Mouse (Mus musculus) liver, embryonic 16.5 days (tissue): ENCODE results near the gene Fam78a. TPM values are rescaled to one million over a fixed set of nuclear protein-coding genes. Genes with fewer than 3 reads are reported as not detected.

ENCODE experiments used
- ATAC-seq: fragments of 200-750 bp; cut with Nextera tagmentation; 2 replicates; pipeline ENCODE4 v1.8.0; 2017; ENCODE audit warnings: low read depth, mild to moderate bottlenecking, moderate number of reproducible peaks, moderate library complexity
- H3K27ac ChIP-seq: fragments of 300-500 bp; sonication (generic); 2 replicates; pipeline ENCODE4 v1.5.1; 2014; ENCODE audit warnings: mild to moderate bottlenecking, low read length
- H3K27me3 ChIP-seq: fragments of 300-500 bp; sonication (generic); 2 replicates; pipeline ENCODE4 v1.6.1; 2014; ENCODE audit warnings: low read depth, low read length, mixed read lengths; ENCODE audit not compliant: control insufficient read depth, insufficient read depth
- H3K36me3 ChIP-seq: fragments of 300-500 bp; sonication (generic); 2 replicates; pipeline ENCODE4 v1.6.1; 2014; ENCODE audit warnings: mild to moderate bottlenecking; ENCODE audit not compliant: control insufficient read depth, insufficient read depth
- H3K4me1 ChIP-seq: fragments of 300-500 bp; sonication (generic); 2 replicates; pipeline ENCODE4 v1.6.1; 2014; ENCODE audit warnings: low read depth, low read length, mixed read lengths; ENCODE audit not compliant: control insufficient read depth
- H3K4me2 ChIP-seq: fragments of 300-500 bp; sonication (generic); 2 replicates; pipeline ENCODE4 v1.6.1; 2014; ENCODE audit warnings: low read depth, low read length, mixed read lengths
- H3K4me3 ChIP-seq: fragments of 300-500 bp; sonication (generic); 2 replicates; pipeline ENCODE4 v1.5.1; 2014; ENCODE audit warnings: low read depth, mild to moderate bottlenecking, low read length
- H3K9ac ChIP-seq: fragments of 300-500 bp; sonication (generic); 2 replicates; pipeline ENCODE4 v1.6.1; 2014; ENCODE audit warnings: low read depth, low read length
- H3K9me3 ChIP-seq: fragments of 300-500 bp; sonication (generic); replicated peaks from 2 replicates; pipeline ENCODE4 v1.6.1; 2016; ENCODE audit warnings: low read length; ENCODE audit not compliant: control insufficient read depth
- WGBS: fragments of 180-500 bp; shearing (Covaris S2); extraction: QIAGEN DNeasy Blood & Tissue Kit; methylation state at CpG from one replicate; pipeline ENCODE4 v1.1.7; 2014; ENCODE audit not compliant: insufficient replicate concordance; 5-methylcytosine and 5-hydroxymethylcytosine counted together
- polyA plus RNA-seq: library from polyadenylated mRNA; unstranded; fragments of >200 nt; fragmentation: Nextera tagmentation; extraction: Ambion mirVana; gene quantifications from 2 replicates; pipeline ENCODE4 v1.2.1, GENCODE M21; 2015

Fam78a gene
- polyA plus RNA-seq, 1 experiment from 2014 or later, result 6.5 TPM

DNA sequence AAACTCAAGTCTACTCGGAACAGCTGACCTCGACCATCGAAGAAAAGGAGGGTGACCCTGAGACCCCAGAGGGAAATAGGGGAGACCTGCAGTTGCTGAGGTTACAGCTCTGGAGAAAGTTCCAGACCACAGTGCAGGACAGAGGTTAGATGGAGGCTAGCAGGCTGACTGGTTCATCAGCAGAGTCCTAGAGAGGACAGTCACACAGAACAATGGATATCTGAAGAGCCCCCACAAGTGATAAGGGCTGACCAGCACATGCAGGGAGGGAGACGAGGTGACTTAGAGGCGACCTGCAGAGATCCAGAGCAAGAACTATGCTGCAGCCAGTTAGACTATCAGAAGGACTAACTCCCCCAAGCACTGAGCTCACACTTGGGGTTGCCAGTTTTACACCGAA lies 25.0 kb downstream of the Fam78a start:
- no peak for ATAC-seq
- Histone ChIP-seq H3K4me1 (peaks cover 45% of the 10 kb centered on the region), H3K36me3 (no peaks in the 10 kb centered on the region), H3K4me2 (no peak overlapping the region), H3K27ac (no peak overlapping the region), H3K9me3 (no peaks in the 10 kb centered on the region), H3K4me3 (no peak overlapping the region), H3K9ac (no peak overlapping the region), H3K27me3 (no peaks in the 10 kb centered on the region)
- 46% methylated on average over 6 of the region's 6 CpGs for WGBS

DNA sequence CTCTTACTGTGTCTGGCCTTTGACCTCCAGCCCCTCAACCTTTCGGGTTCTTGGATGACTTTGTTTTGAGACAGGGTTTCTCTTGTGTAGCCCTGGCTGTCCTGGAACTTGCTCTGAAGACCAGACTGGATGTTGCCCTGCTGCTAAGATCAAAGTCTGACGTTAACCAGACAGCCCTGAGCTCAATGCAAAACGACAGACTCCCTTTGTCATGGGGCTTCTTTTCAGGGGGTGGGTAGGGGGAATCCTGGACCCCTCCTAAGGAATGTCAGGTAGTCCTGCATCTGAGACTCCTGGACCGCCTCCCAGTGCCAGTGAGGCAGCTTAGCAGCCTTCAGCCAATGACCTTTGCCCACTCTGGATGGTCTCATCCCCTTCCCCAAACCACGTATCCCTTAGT lies 25.9 kb downstream of the Fam78a start:
- no peak overlapping the region for H3K4me3 ChIP-seq
- H3K27ac ChIP-seq, result no peak overlapping the region
- H3K27me3 ChIP-seq, result no peaks in the 10 kb centered on the region
- no peak overlapping the region for H3K9ac ChIP-seq
- ATAC-seq, result no peak
- WGBS, result 48% methylated on average over 5 of the region's 5 CpGs
- peaks cover 40% of the 10 kb centered on the region for H3K4me1 ChIP-seq
- no peaks in the 10 kb centered on the region for H3K36me3 ChIP-seq
- no peak overlapping the region for H3K4me2 ChIP-seq
- H3K9me3 ChIP-seq, result no peaks in the 10 kb centered on the region

DNA sequence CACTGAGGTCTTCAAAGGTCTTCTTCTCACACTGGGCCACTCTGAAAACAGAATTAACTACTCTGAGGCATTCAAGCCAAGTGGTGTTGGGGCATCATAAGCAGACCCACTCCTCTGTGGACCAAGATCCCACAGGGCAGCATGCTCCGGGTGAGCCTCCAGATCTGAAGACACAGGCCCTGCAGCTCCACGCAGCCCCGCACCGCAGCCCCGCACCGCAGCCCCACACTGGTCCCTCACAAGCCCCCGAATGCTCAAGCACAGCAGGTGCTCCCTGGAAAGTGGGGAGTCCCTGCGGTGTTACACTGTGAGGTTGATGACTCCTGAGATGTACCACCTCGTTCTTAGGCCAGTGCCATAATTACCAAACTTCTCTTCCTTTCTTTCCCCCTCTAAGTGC lies 26.4 kb downstream of the Fam78a start:
- no peaks in the 10 kb centered on the region for H3K9me3 ChIP-seq
- no peak overlapping the region for H3K9ac ChIP-seq
- ATAC-seq, result no peak
- no peak overlapping the region for H3K4me3 ChIP-seq
- no peak overlapping the region for H3K27ac ChIP-seq
- H3K36me3 ChIP-seq, result no peaks in the 10 kb centered on the region
- peaks cover 35% of the 10 kb centered on the region for H3K4me1 ChIP-seq
- 82% methylated on average over 9 of the region's 9 CpGs for WGBS
- no peaks in the 10 kb centered on the region for H3K27me3 ChIP-seq
- no peak overlapping the region for H3K4me2 ChIP-seq

DNA sequence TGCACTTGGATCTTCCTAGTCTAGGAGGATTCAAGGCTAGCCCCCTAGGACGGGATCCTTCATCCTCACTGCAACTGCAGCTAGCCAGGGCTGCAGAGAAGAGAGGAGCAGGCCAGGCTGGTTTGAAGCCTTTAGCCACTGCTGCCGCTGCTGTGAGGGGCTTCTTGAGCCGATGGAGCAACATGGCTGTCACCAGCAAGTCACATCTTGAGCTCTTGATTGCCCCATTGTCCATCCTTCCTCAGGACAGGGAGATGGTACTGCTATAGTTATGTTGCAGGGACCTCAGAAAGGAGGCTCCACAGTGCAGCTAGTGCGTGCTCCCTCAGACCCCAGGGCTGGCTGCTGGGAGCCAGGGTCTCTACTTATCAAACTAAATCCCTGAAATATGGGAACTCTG lies 26.9 kb downstream of the Fam78a start:
- Histone ChIP-seq H3K4me2 (no peak overlapping the region), H3K27ac (no peak overlapping the region), H3K4me3 (no peak overlapping the region), H3K36me3 (no peaks in the 10 kb centered on the region), H3K9me3 (no peaks in the 10 kb centered on the region), H3K4me1 (peaks cover 31% of the 10 kb centered on the region), H3K27me3 (no peaks in the 10 kb centered on the region), H3K9ac (no peak overlapping the region)
- 67% methylated on average over 4 of the region's 4 CpGs for WGBS
- ATAC-seq, result no peak

DNA sequence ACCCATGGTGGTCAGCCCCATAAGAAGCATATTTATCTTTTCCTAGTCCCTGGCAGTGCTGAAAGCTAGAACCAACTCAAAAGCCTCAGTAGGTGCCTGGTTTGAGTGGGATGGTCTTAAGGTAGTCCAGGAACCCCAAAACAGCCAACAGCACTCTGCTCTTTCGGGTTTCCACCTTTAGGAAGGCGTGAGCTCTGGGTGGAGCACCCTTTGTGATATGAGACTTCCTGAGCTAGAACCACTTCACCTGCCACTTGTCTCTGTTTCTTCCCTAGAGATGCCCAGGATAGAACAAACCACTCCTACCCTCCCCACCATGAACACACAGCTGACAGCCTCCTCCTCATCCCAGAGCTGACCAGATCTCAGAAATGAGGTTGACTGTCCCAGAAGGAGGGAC lies 27.3 kb downstream of the Fam78a start:
- Histone ChIP-seq H3K4me1 (peaks cover 26% of the 10 kb centered on the region), H3K27ac (no peak overlapping the region)

DNA sequence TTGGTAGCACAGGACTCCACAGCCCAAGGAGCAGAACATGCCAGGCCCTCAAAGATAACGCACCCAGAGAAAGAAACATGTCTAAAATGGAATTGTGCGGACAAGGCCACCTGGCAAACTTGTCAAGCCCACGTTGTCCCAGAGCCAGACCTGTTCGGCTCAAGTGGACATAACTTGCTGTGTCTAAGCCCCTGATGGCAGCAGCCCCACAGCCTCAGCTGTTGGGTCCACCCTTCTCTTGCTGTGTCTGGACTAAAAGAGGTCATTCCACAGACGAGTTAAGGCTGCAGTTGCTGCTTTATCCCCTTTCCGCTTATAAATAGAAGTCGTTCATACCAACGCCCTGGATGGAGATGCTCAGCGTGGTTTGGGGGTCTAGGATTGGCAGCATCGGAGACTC lies 28.1 kb downstream of the Fam78a start:
- H3K4me2 ChIP-seq, result no peak overlapping the region
- no peak overlapping the region for H3K4me3 ChIP-seq
- H3K27me3 ChIP-seq, result no peaks in the 10 kb centered on the region
- peaks cover 18% of the 10 kb centered on the region for H3K4me1 ChIP-seq
- no peak overlapping the region for H3K9ac ChIP-seq
- peaks cover 10% of the 10 kb centered on the region for H3K36me3 ChIP-seq
- WGBS, result 72% methylated on average over 10 of the region's 10 CpGs
- ATAC-seq, result no peak
- H3K27ac ChIP-seq, result no peak overlapping the region
- H3K9me3 ChIP-seq, result no peaks in the 10 kb centered on the region

More for the DNA sequence above, 27.3 kb downstream of the Fam78a start:
- Histone ChIP-seq H3K36me3 (peaks cover 3% of the 10 kb centered on the region), H3K27me3 (no peaks in the 10 kb centered on the region), H3K4me3 (no peak overlapping the region), H3K4me2 (no peak overlapping the region), H3K9ac (no peak overlapping the region), H3K9me3 (no peaks in the 10 kb centered on the region)
- 35% methylated on average over 2 of the region's 2 CpGs for WGBS
- ATAC-seq, result no peak

DNA sequence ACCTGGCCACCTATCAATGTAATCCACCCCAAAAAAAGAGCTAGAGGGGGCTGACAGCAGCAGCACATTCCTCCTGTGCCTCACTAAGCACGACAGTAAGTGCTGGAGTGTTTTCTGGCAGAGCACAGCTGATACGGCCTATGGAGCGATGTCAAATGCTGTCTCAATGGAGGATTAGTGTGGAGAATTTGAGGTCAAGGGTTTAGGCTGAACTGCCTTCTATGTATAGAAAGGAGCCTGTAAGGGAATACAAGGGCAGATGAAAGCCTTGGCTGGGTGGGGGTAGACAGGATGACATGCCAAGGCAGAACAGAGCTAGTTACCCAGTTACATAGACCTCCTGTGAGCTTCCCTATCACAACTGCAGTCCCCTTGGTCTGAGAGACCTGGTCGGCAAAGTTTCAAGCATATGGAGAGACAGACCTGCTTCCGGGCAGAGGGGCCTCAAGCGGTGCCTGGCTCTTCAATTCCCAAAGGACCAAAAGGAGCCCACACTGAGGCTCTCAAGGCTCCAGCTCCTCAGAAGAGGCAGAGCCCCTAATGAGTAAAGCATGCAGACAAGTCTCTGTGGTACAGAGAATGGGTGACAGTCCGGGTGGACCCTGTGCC lies 29.2 kb downstream of the Fam78a start:
- Histone ChIP-seq H3K36me3 (peaks cover 10% of the 10 kb centered on the region), H3K27me3 (no peaks in the 10 kb centered on the region), H3K4me1 (peaks cover 8% of the 10 kb centered on the region), H3K9me3 (no peaks in the 10 kb centered on the region), H3K9ac (no peak overlapping the region), H3K27ac (no peak overlapping the region), H3K4me3 (no peak overlapping the region), H3K4me2 (no peak overlapping the region)
- 75% methylated on average over 7 of the region's 7 CpGs for WGBS
- no peak for ATAC-seq

DNA sequence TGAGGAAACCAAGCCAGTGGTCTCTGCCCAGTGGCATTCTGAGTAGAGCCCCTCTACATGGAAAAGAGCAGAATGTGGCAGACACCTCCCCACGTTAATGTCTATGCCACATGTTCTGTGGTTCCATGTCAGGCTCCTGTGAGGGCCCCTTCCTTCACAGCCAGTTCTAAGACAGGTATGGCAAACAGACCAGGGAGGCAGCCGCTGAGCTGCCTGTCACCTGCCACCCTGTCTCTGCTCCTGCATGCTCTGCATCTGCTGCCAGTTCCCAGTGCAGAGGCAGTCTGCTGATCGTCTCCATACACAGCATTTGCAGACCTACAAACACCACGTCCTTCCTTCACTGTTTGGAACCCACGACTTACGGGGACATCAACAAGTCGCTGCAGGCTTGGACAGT lies 32.2 kb downstream of the Fam78a start:
- Histone ChIP-seq H3K27ac (no peak overlapping the region), H3K9me3 (no peaks in the 10 kb centered on the region), H3K4me3 (no peak overlapping the region), H3K4me1 (peaks cover 6% of the 10 kb centered on the region), H3K4me2 (no peak overlapping the region), H3K27me3 (no peaks in the 10 kb centered on the region), H3K36me3 (peaks cover 12% of the 10 kb centered on the region), H3K9ac (no peak overlapping the region)
- 81% methylated on average over 7 of the region's 7 CpGs for WGBS
- no peak for ATAC-seq

DNA sequence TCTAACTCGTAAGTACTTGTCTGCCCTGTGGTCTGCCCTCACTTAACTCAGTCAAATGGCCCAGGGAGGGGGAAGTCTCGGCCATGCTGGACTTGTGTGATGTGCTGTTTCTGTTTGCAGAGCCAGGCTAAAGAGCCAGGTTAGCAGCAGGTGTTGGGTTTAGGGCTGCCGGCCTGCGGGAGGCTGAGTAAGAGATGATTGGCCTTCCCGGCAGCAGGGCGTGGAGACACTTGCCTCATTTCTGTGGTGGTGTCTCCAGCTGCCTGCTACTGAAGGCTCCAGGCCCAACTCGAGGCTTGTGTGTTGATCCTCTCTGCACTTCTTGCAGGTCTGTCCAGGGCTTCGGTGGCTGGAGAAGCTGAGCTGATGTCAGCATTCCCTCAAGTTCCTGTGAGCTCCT lies 32.9 kb downstream of the Fam78a start:
- Histone ChIP-seq H3K9me3 (no peaks in the 10 kb centered on the region), H3K36me3 (peaks cover 12% of the 10 kb centered on the region), H3K4me3 (no peak overlapping the region), H3K4me1 (peaks cover under 1% of the 10 kb centered on the region), H3K9ac (no peak overlapping the region), H3K27me3 (no peaks in the 10 kb centered on the region), H3K4me2 (no peak overlapping the region), H3K27ac (no peak overlapping the region)
- no peak for ATAC-seq
- WGBS, result 78% methylated on average over 8 of the region's 8 CpGs
